Comparison of ENCODE assay signal across 10 mouse cellular contexts in genomic region chr6:124720904-124721303, GRCm38 (mm10). TPM values are rescaled to one million over a fixed set of nuclear protein-coding genes. Genes with fewer than 3 reads are reported as not detected.
A peak's percentile ranks its signal among the peaks of the same experiment; 100 is the strongest.
DNase-seq lines count a peak whose midpoint lies in the region; ATAC-seq and TF ChIP-seq lines count a peak whose summit lies in the region.
"Had no signal": no experiment of that assay in that cellular context is flagged by ENCODE, and none has a peak within 500 bp of the region (broad histone marks: within the 10 kb centered on the region; RNA-seq: fewer than 3 reads in every experiment).

No protein-coding gene starts in this region.

- peak overlapping the region; percentile 69 for H3K27ac ChIP-seq in liver, embryonic 12.5 days
- no peak overlapping the region for H3K27ac ChIP-seq in liver, embryonic 11.5 days (ENCODE audit: low read depth, low read length)

- H3K4me2 ChIP-seq in liver, embryonic 12.5 days: no peak overlapping the region
- no peak overlapping the region for H3K4me2 ChIP-seq in liver, embryonic 11.5 days

- H3K4me3 ChIP-seq in liver, embryonic 12.5 days: no peak overlapping the region
- no peak overlapping the region for H3K4me3 ChIP-seq in liver, embryonic 11.5 days (ENCODE audit: low read depth, low read length)
- H3K4me3 ChIP-seq in G1E (ENCODE audit: low read depth, low read length): peak overlapping the region; percentile 8; the same call in 1 of the 2 replicates

- no peak overlapping the region for H3K9ac ChIP-seq in liver, embryonic 12.5 days
- no peak overlapping the region for H3K9ac ChIP-seq in liver, embryonic 11.5 days (ENCODE audit: low read depth, low read length)

- WGBS in liver, embryonic 12.5 days (ENCODE audit: insufficient replicate concordance): 72% methylated on average over 11 of the region's 11 CpGs
- WGBS in liver, embryonic 11.5 days: 70% methylated on average over 11 of the region's 11 CpGs

- ATAC-seq in liver, embryonic 12.5 days: no peak
- no peak for ATAC-seq in liver, embryonic 11.5 days (replicated peaks; ENCODE audit: low FRiP score)
- no peak for ATAC-seq in G1E (ENCODE audit: extremely low read depth, insufficient number of reproducible peaks, low FRiP score, poor library complexity, severe bottlenecking)

- peaks cover 76% of the 10 kb centered on the region for H3K4me1 ChIP-seq in liver, embryonic 12.5 days
- peaks cover 32% of the 10 kb centered on the region for H3K4me1 ChIP-seq in liver, embryonic 11.5 days (replicated peaks; ENCODE audit: control insufficient read depth, insufficient read depth, low read length)
- peaks cover 93% of the 10 kb centered on the region for H3K4me1 ChIP-seq in G1E (ENCODE audit: insufficient read depth, low read depth, low read length)

- no peaks in the 10 kb centered on the region for H3K27me3 ChIP-seq in liver, embryonic 12.5 days (replicated peaks)
- no peaks in the 10 kb centered on the region for H3K27me3 ChIP-seq in liver, embryonic 11.5 days (replicated peaks; ENCODE audit: control insufficient read depth, insufficient read depth, low read length)
- H3K27me3 ChIP-seq in G1E (ENCODE audit: insufficient read depth, low read length): no peaks in the 10 kb centered on the region

- no peak for TF ChIP-seq CTCF in G1E (IDR thresholded peaks at IDR 0.05; ENCODE audit: low read depth, low read length)

- no peak for DNase-seq in liver, embryonic 11.5 days (ENCODE audit: low spot score)
- no peak for DNase-seq in G1E (ENCODE audit: low spot score)
- peak; percentile 49 for DNase-seq in induced T-regulatory cell, adult 2 months (ENCODE audit: low read depth)
- DNase-seq in spleen, postnatal 36 days (ENCODE audit: low spot score in 2 of 2): peak; percentile 84 to 86
- DNase-seq in right cerebral cortex, postnatal 25 days: no peak
- no peak for DNase-seq in gastrocnemius, adult 8-10 months (ENCODE audit: low spot score in 2 of 2)
- no peak for DNase-seq in heart, adult 8-10 months (ENCODE audit: low spot score)
- DNase-seq: adrenal gland, postnatal 36 days; heart, postnatal 36 days had no signal

- no peaks in the 10 kb centered on the region for H3K9me3 ChIP-seq in liver, embryonic 12.5 days (replicated peaks)
- no peaks in the 10 kb centered on the region for H3K9me3 ChIP-seq in liver, embryonic 11.5 days (ENCODE audit: control insufficient read depth, low read length)
- no peaks in the 10 kb centered on the region for H3K9me3 ChIP-seq in G1E (replicated peaks)

- peaks cover 25% of the 10 kb centered on the region for H3K36me3 ChIP-seq in liver, embryonic 12.5 days
- H3K36me3 ChIP-seq in liver, embryonic 11.5 days (ENCODE audit: control insufficient read depth, insufficient read depth, low read length): peaks cover 14% of the 10 kb centered on the region; the same call in 1 of the 2 replicates
- peaks cover 91% of the 10 kb centered on the region for H3K36me3 ChIP-seq in G1E (replicated peaks)

RNA-seq across cellular contexts. Expression of gene Phb2, which starts 8.8 kb away (rescaled TPM):
- polyA plus RNA-seq in liver, embryonic 12.5 days (2016; fragmentation: Nextera tagmentation; extraction: Ambion mirVana): 433 and 443 TPM in 2 replicates
- polyA plus RNA-seq in liver, embryonic 11.5 days (2014; fragmentation: Nextera tagmentation; extraction: Ambion mirVana): 640 and 660 TPM in 2 replicates
- total RNA-seq in G1E (2014; fragmentation: Nextera tagmentation) (325 and 378 TPM in 2 replicates), G1E (2017) (432 and 434 TPM in 2 replicates)
- 465 and 565 TPM in 2 replicates for polyA plus RNA-seq in G1E (2012)
- total RNA-seq in gastrocnemius, adult 8-10 months (2022): 100 to 1,000 TPM; 140 to 157 (median 153) TPM
- 100 to 1,000 TPM; 251 to 296 (median 279) TPM for total RNA-seq in heart, adult 8-10 months (2022)

RNA-seq across cellular contexts. Expression of gene Emg1, which starts 8.9 kb away (rescaled TPM):
- 200 TPM in 2 replicates for polyA plus RNA-seq in liver, embryonic 12.5 days (2016; fragmentation: Nextera tagmentation; extraction: Ambion mirVana)
- 311 and 329 TPM in 2 replicates for polyA plus RNA-seq in liver, embryonic 11.5 days (2014; fragmentation: Nextera tagmentation; extraction: Ambion mirVana)
- total RNA-seq in G1E (2014; fragmentation: Nextera tagmentation) (117 and 120 TPM in 2 replicates), G1E (2017) (228 and 262 TPM in 2 replicates)
- polyA plus RNA-seq in G1E (2012): 254 and 287 TPM in 2 replicates
- 10 to 100 TPM; 62.1 to 74.4 (median 66.1) TPM for total RNA-seq in gastrocnemius, adult 8-10 months (2022)
- 10 to 100 TPM; 64.4 to 81.5 (median 73.0) TPM for total RNA-seq in heart, adult 8-10 months (2022)

RNA-seq across cellular contexts. Expression of gene Ptpn6, which starts 17.6 kb away (rescaled TPM):
- 30.8 and 31.3 TPM in 2 replicates for polyA plus RNA-seq in liver, embryonic 12.5 days (2016; fragmentation: Nextera tagmentation; extraction: Ambion mirVana)
- 49.5 and 50.3 TPM in 2 replicates for polyA plus RNA-seq in liver, embryonic 11.5 days (2014; fragmentation: Nextera tagmentation; extraction: Ambion mirVana)
- total RNA-seq in G1E (2014; fragmentation: Nextera tagmentation): 66.2 and 72.6 TPM in 2 replicates
- 309 and 356 TPM in 2 replicates for total RNA-seq in G1E (2017)
- 54.9 and 129 TPM in 2 replicates for polyA plus RNA-seq in G1E (2012)
- 1 to 10 TPM in 3 of 4 experiments, under 1 TPM in 1; 0.80 to 2.0 (median 1.2) TPM for total RNA-seq in gastrocnemius, adult 8-10 months (2022)
- 1 to 10 TPM; 2.0 to 5.7 (median 3.1) TPM for total RNA-seq in heart, adult 8-10 months (2022)

RNA-seq across cellular contexts. Expression of gene Grcc10, which starts 20.3 kb away (rescaled TPM):
- 109 and 116 TPM in 2 replicates for polyA plus RNA-seq in liver, embryonic 12.5 days (2016; fragmentation: Nextera tagmentation; extraction: Ambion mirVana)
- polyA plus RNA-seq in liver, embryonic 11.5 days (2014; fragmentation: Nextera tagmentation; extraction: Ambion mirVana): 147 and 167 TPM in 2 replicates
- total RNA-seq in G1E (2014; fragmentation: Nextera tagmentation) (61.7 and 62.9 TPM in 2 replicates), G1E (2017) (130 and 176 TPM in 2 replicates)
- polyA plus RNA-seq in G1E (2012): 26.1 and 38.8 TPM in 2 replicates
- total RNA-seq in gastrocnemius, adult 8-10 months (2022): 100 to 1,000 TPM; 146 to 173 (median 164) TPM
- 100 to 1,000 TPM; 286 to 318 (median 310) TPM for total RNA-seq in heart, adult 8-10 months (2022)

RNA-seq across cellular contexts. Expression of gene Gm45234, which starts 34.9 kb away (rescaled TPM):
- polyA plus RNA-seq in liver, embryonic 12.5 days (2016; fragmentation: Nextera tagmentation; extraction: Ambion mirVana): not detected in 2 replicates
- 0.15 TPM in 1 of 2 replicates, not detected in the other for polyA plus RNA-seq in liver, embryonic 11.5 days (2014; fragmentation: Nextera tagmentation; extraction: Ambion mirVana)
- not detected in 2 replicates for total RNA-seq in G1E (2014; fragmentation: Nextera tagmentation)
- not detected in 2 replicates for total RNA-seq in G1E (2017)
- not detected in 2 replicates for polyA plus RNA-seq in G1E (2012)
- not detected for total RNA-seq in gastrocnemius, adult 8-10 months (2022)
- total RNA-seq in heart, adult 8-10 months (2022): under 1 TPM in 1 of 4 experiments, not detected in 3; 0.41 TPM

Comparison
In these comparisons a context has a peak if more than half of its experiments do, and no peak if none do; other contexts are left out.
1. DNase-seq: peak in induced T-regulatory cell, adult 2 months (single experiment) and spleen, postnatal 36 days (2 of 2); none in liver, embryonic 11.5 days (single experiment), G1E (single experiment), right cerebral cortex, postnatal 25 days (single experiment), gastrocnemius, adult 8-10 months (0 of 2) and heart, adult 8-10 months (single experiment).
2. RNA of gene Ptpn6, which starts 17.6 kb away (total RNA-seq): 66.2 to 356 TPM in G1E; 2.0 to 5.7 TPM in heart, adult 8-10 months and 0.80 to 2.0 TPM in gastrocnemius, adult 8-10 months; every median in the first group is over 4 times any median in the second.